Mouse (Mus musculus) lung, adult 2 months (tissue): ENCODE data around the gene Tsc22d3. TPM values are rescaled to one million over a fixed set of nuclear protein-coding genes. Genes with fewer than 3 reads are reported as not detected.

Experiments used
- DNase-seq: peaks from one replicate; pipeline ENCODE4 v3.0.0; 2022
- H3K4me1 ChIP-seq: fragments of 200-500 bp; 2 replicates; pipeline ENCODE4 v1.6.1; 2011; ENCODE audit warnings: low read length; ENCODE audit not compliant: control insufficient read depth, insufficient read depth
- H3K4me3 ChIP-seq: fragments of 200-500 bp; replicated peaks from 2 replicates; pipeline ENCODE3; 2011; ENCODE audit warnings: low read depth, mild to moderate bottlenecking, control low read depth, low read length; ENCODE audit errors: extremely low read depth
- CTCF ChIP-seq: fragments of 200-500 bp; IDR thresholded peaks from 2 replicates; pipeline ENCODE4 v1.5.1; 2011; ENCODE audit warnings: mild to moderate bottlenecking, low read length, control low read depth; ENCODE audit not compliant: insufficient read depth
- POLR2A ChIP-seq: fragments of 200-500 bp; IDR thresholded peaks from 2 replicates; pipeline ENCODE4 v1.6.1; 2011; ENCODE audit warnings: low read depth, mild to moderate bottlenecking, control low read depth, low read length, borderline replicate concordance; ENCODE audit errors: extremely low read depth
- WGBS: fragments of 180-500 bp; shearing (Covaris S2); methylation state at CpG from one replicate; pipeline ENCODE4 v1.1.7; 2018; 5-methylcytosine and 5-hydroxymethylcytosine counted together
- polyA plus RNA-seq: library from polyadenylated mRNA; depleted of rRNA; stranded (reverse); fragments of >200 nt; gene quantifications from 2 replicates; pipeline ENCODE4 v1.2.3, GENCODE M21; 2012; rRNA removed

Gene Tsc22d3
- polyA plus RNA-seq = 128 and 308 TPM in 2 replicates

GRCm38 (mm10) chrX:140600410-140601109, at the start of gene Tsc22d3:
Gene Tsc22d3, minus strand, starts transcription at chrX:140600659.
- DNase-seq = peak; percentile 33
- H3K4me3 ChIP-seq = peak within 1 kb of the TSS; percentile 67
- 24% methylated on average over 28 of the region's 28 CpGs for WGBS

GRCm38 (mm10) chrX:140639592-140639991, 39.1 kb upstream of the Tsc22d3 start:
- 62% methylated on average over 2 of the region's 2 CpGs for WGBS
- DNase-seq = no peak
- TF ChIP-seq CTCF = no peak

More at GRCm38 (mm10) chrX:140600410-140601109, at the start of gene Tsc22d3:
- no peaks in the 10 kb centered on the region; the same call in 1 of the 2 replicates for H3K4me1 ChIP-seq
- TF ChIP-seq POLR2A (no peak), CTCF (peak; percentile 61)

DNA sequence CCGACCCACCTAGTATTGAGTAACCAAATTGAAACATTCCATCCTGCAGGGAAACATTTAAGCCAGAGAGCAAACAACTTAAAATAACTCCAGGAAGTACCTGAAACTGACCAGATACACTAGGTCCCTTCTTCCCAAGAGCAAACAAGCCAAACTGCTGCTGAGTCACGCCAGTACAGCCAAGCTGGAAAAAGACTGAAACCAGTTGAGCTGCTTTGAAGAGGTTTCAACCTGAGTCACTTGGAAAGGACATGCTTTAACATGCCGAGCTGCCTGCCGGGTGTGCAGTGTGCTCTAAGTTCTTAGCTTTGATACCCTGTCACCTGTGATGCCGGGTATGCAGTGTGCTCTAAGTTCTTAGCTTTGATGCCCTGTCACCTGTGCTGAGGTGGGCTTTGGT, 37.6 kb upstream of the Tsc22d3 start:
- DNase-seq = no peak
- TF ChIP-seq CTCF (no peak), POLR2A (no peak)
- WGBS = 64% methylated on average over 5 of the region's 5 CpGs
- Histone ChIP-seq H3K4me1 (no peaks in the 10 kb centered on the region), H3K4me3 (no peak overlapping the region)

More at GRCm38 (mm10) chrX:140639592-140639991, 39.1 kb upstream of the Tsc22d3 start:
- Histone ChIP-seq H3K4me1 (no peaks in the 10 kb centered on the region), H3K4me3 (no peak overlapping the region)

DNA sequence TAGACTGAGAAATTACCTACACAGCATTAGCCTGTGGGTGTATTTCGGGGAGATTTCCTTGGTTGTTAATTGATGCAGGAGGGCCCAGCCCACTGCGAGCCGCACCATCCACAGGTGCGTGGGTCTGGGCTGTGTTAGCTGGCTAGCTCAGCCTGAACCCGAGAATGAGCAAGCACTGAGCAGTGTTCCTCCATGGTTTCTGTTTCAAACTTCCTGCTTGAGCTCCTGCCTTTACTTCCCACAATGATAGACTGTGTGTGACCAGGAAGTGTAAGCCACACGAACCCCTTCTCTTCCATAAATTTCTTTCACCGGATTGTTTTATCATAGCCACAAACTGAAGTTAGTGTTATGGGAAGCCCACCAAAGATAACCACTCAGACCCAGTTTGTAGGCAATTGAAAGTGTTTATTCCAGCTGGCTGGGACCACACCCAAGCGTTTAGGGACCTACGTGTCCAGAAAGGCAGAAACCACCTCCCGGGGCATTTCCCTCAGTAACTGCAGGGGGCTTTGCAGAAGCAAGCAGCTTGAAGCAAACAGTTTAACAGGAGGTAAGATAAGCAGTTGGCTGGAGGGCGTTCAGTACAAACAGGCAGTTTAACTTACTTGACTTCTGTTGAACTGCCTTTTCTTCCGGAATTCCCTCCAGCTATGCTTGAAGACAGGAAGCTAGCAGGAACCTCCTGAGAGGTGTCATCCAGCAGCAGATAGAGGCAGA, 24.6 kb upstream of the Tsc22d3 start:
- Histone ChIP-seq H3K4me1 (no peaks in the 10 kb centered on the region; the same call in 1 of the 2 replicates), H3K4me3 (no peak overlapping the region)
- DNase-seq = no peak
- WGBS = 62% methylated on average over 12 of the region's 12 CpGs
- no peak for TF ChIP-seq POLR2A
- TF ChIP-seq CTCF = no peak

DNA sequence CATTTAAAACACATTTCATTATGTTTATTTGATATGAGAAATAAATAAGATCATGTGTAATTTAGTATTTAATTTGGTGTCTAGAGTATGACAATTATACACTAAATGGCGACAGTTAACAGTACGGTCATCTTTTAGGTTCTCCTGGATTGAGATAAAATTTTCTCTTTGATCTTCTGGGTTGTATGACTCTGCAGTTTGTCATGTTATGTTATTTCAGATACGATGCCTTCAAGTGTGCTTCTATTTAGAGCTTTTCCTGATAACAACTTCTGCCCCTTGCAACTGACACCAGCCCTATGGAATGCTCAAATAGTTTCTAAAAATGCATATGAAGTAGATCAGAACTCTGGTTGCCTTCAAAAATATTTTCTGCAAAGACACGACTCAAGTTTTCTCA, 9.5 kb upstream of the Tsc22d3 start:
- DNase-seq = no peak
- Histone ChIP-seq H3K4me3 (no peak overlapping the region), H3K4me1 (no peaks in the 10 kb centered on the region)
- TF ChIP-seq CTCF (no peak), POLR2A (no peak)
- 80% methylated on average over 4 of the region's 4 CpGs for WGBS

DNA sequence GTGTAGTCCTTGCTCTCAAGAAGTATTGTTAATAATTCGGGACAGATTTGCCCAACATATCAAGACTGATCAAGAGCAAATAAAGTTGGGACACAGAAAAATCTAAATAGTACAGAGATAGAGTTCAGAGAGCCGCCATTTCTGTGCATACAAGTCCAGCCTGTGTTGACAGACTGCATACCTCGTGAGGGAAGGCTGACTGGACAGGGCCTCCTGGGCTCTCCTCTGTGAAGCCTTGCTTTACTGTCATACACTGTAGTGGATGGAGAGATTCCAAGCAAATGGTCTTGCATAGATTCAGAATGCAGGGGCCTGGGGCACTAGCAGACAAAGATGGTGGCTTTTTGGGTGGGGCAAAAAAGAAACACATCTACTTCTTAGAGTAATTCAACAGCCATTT, 1.4 kb upstream of the Tsc22d3 start:
- no peak for TF ChIP-seq POLR2A
- no peak for TF ChIP-seq CTCF
- Histone ChIP-seq H3K4me1 (no peaks in the 10 kb centered on the region; the same call in 1 of the 2 replicates), H3K4me3 (no peak overlapping the region)
- no peak for DNase-seq
- 62% methylated on average over 3 of the region's 3 CpGs for WGBS

DNA sequence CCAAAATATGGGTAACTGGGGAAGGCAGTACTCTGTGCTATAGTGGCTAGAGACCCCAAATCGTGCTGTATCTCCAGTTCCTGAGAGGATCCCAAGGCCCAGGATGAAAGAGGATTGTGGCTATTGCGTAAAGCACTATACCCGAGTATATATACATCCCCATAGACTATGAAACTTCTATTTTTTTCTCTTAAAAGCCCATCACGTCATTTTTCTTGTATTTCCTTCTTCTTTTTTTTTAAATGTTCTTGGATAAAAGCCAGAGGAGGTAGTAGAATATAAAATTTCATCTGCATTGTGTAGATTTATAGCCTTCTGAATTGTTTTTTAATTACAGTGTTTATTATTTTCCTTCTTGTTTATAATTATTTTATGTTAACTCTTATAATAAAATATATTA, 852 bp upstream of the Tsc22d3 start:
- no peak overlapping the region for H3K4me3 ChIP-seq
- DNase-seq = no peak
- TF ChIP-seq POLR2A (no peak), CTCF (no peak)
- 57% methylated on average over 4 of the region's 4 CpGs for WGBS
- no peaks in the 10 kb centered on the region; the same call in 1 of the 2 replicates for H3K4me1 ChIP-seq

- TF ChIP-seq CTCF (no peak), POLR2A (no peak)
- DNase-seq = peak; percentile 36
- Histone ChIP-seq H3K4me1 (no peaks in the 10 kb centered on the region; the same call in 1 of the 2 replicates), H3K4me3 (peak overlapping the region; percentile 67)
- WGBS = 23% methylated on average over 72 of the region's 78 CpGs
Measured at GRCm38 (mm10) chrX:140599561-140600409, 674 bp downstream of the Tsc22d3 start.

GRCm38 (mm10) chrX:140598850-140599560, 1.5 kb downstream of the Tsc22d3 start:
- Histone ChIP-seq H3K4me3 (peak overlapping the region; percentile 67), H3K4me1 (no peaks in the 10 kb centered on the region; the same call in 1 of the 2 replicates)
- peak; percentile 56 for DNase-seq
- TF ChIP-seq CTCF (no peak), POLR2A (no peak)
- WGBS = 37% methylated on average over 101 of the region's 109 CpGs
